Mouse (Mus musculus) testis, adult 2 months (tissue): ENCODE measurements around the gene Mlec. TPM values are rescaled to one million over a fixed set of nuclear protein-coding genes. Genes with fewer than 3 reads are reported as not detected.

ENCODE experiments used
- H3K27ac ChIP-seq: fragments of 200-500 bp; 2 replicates; pipeline ENCODE4 v1.5.1; 2012; ENCODE audit warnings: low read depth, low read length; ENCODE audit not compliant: control insufficient read depth, insufficient read depth
- H3K27me3 ChIP-seq: fragments of 200-500 bp; 2 replicates; pipeline ENCODE4 v1.6.1; 2012; ENCODE audit warnings: mild to moderate bottlenecking, low read length, moderate library complexity; ENCODE audit not compliant: control insufficient read depth, insufficient read depth
- H3K36me3 ChIP-seq: fragments of 200-500 bp; 2 replicates; pipeline ENCODE4 v1.6.1; 2012; ENCODE audit warnings: mild to moderate bottlenecking, low read length; ENCODE audit not compliant: control insufficient read depth, insufficient read depth
- H3K4me1 ChIP-seq: fragments of 200-500 bp; 2 replicates; pipeline ENCODE4 v1.6.1; 2012; ENCODE audit warnings: low read length; ENCODE audit not compliant: control insufficient read depth, insufficient read depth
- H3K4me3 ChIP-seq: fragments of 200-500 bp; 2 replicates; pipeline ENCODE4 v1.5.1; 2012; ENCODE audit warnings: low read depth, mild to moderate bottlenecking, low read length, moderate library complexity, mixed read lengths; ENCODE audit not compliant: control insufficient read depth
- CTCF ChIP-seq: fragments of 200-500 bp; IDR thresholded peaks from 2 replicates; pipeline ENCODE4 v1.5.1; 2012; ENCODE audit warnings: low read depth, mild to moderate bottlenecking, inconsistent platforms, low read length, moderate library complexity; ENCODE audit not compliant: control insufficient read depth, insufficient read depth, insufficient replicate concordance
- POLR2A ChIP-seq: fragments of 200-500 bp; IDR thresholded peaks from 2 replicates; pipeline ENCODE4 v1.6.1; 2012; ENCODE audit warnings: low read depth, mild to moderate bottlenecking, inconsistent platforms, low read length, moderate library complexity; ENCODE audit not compliant: control insufficient read depth
- polyA plus RNA-seq: library from polyadenylated mRNA; depleted of rRNA; stranded (reverse); fragments of >200 nt; gene quantifications from 2 replicates; pipeline ENCODE4 v1.2.3, GENCODE M21; 2012

Gene Mlec
- polyA plus RNA-seq, 1 experiment = 115 TPM

DNA sequence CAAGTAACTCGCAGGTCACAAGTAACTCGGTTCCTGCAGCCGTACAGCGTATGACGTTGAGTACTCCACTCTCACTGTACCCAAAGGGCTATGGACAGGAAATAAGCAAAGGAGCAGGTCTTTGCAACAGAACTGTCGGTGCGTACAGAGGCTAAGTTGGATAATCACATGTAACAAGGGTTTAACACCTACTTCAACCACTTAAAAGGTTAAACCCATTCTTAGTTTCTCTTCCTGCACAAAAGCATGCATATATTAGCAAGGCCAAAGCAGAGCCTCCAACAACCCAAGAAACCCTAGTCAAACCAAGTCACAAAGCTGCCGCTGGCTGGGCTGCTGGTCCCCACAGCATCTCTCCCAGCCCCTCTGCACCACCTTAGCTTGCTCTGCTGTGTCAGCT lies 25.5 kb downstream of the Mlec start:
- TF ChIP-seq POLR2A (no peak), CTCF (no peak)
- no peak overlapping the region for H3K4me3 ChIP-seq
- no peaks in the 10 kb centered on the region for H3K27me3 ChIP-seq
- H3K4me1 ChIP-seq = peaks cover 6% of the 10 kb centered on the region
- H3K27ac ChIP-seq = no peak overlapping the region
- H3K36me3 ChIP-seq = no peaks in the 10 kb centered on the region; the same call in 1 of the 2 replicates

DNA sequence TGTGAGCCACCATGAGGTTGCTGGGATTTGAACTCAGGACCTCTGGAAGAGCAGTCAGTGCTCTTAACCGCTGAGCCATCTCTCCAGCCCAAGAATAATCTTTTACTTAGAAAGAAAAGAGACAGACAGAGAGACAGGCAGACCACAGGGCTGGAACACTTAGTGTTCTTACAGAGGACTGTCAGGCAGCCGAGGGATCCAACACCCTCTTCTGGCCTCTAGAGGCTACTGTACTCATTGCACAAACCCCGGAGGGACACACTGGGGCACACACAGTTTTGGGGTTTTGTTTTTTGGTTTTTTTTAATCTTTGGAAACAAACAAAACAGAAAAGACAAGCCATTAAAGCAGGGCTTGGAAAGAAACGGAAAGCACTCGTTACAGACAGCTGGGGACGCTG lies 28.7 kb downstream of the Mlec start:
- peaks cover 6% of the 10 kb centered on the region for H3K4me1 ChIP-seq
- no peak for TF ChIP-seq CTCF
- peaks cover 2% of the 10 kb centered on the region; the same call in 1 of the 2 replicates for H3K36me3 ChIP-seq
- H3K27ac ChIP-seq = no peak overlapping the region
- no peak overlapping the region for H3K4me3 ChIP-seq
- no peaks in the 10 kb centered on the region for H3K27me3 ChIP-seq

DNA sequence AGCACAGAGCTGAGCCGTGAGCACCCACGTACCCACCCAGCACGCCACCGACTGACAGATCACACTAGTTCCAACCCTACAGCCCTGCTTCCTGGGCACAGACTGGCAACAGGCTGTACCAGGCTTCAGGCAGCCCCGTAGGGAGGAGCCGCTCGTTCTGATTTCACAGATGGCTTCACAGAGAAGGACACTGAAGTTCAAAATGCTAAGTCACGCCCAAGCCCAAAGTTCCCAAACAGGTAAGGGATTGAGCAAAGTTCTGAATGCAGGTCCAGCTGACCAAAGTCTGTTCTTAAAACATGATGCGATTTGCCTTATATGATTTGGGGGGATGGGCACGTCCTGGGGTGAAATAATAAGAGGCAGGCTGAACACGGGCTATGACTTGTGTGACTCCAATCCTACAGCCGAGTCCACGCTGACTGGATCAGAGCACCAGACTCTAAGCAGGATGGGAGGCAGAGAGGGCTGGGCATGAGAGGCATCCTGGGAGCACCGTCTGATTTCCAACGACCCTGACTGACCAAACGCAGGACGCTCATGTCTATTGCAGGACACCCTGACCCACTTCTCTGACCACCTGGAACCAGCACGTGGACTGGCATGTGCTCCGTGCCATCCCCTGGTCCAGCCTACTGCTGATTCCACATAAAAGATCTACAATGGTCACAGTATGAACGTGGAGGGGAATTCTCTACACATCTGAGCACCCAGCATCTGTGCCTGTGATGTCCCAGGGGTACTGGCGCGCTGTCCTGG lies 30.4 kb downstream of the Mlec start:
- H3K4me3 ChIP-seq = no peak overlapping the region
- H3K36me3 ChIP-seq = peaks cover 2% of the 10 kb centered on the region; the same call in 1 of the 2 replicates
- H3K27me3 ChIP-seq = no peaks in the 10 kb centered on the region
- TF ChIP-seq CTCF (no peak), POLR2A (no peak)
- no peaks in the 10 kb centered on the region for H3K4me1 ChIP-seq
- no peak overlapping the region for H3K27ac ChIP-seq

DNA sequence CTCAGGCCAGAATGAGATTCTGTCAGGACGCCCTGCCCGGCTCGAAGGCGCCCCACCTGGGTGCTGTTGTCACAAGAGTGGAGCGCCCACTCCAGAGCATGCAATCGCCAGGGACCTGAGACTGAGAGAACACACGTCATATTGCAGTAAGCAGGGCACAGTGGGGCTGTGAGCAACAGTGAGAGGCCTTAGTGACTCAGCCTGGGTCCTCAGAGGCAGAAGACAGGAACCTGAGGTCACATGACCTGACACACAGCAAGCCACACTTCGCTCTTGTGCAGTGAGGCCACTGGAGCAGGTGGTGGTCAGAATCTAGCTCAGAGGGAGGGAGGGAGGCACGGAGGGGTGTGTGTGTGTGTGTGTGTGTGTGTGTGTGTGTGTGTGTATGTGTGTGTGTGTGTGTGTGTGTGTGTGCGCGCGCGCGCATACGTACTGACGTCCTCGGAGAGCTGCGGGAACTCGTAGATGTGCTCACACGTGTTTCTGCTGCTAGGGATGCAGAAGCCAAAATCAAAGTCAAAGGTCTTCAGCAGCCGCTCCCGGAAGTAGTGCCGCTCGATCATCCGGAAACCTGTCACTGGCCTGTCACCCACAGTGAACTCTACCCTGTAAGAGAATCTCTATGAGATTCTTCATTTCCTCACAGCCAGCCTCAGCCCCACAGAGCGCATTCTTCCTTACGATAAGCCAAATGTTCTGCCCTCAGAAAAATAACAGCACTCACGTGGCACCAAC lies 31.2 kb downstream of the Mlec start:
- H3K4me3 ChIP-seq = no peak overlapping the region
- TF ChIP-seq POLR2A (no peak), CTCF (no peak)
- H3K36me3 ChIP-seq = peaks cover 2% of the 10 kb centered on the region; the same call in 1 of the 2 replicates
- peak overlapping the region; percentile 24; the same call in 1 of the 2 replicates for H3K27ac ChIP-seq
- H3K4me1 ChIP-seq = no peaks in the 10 kb centered on the region
- no peaks in the 10 kb centered on the region for H3K27me3 ChIP-seq

DNA sequence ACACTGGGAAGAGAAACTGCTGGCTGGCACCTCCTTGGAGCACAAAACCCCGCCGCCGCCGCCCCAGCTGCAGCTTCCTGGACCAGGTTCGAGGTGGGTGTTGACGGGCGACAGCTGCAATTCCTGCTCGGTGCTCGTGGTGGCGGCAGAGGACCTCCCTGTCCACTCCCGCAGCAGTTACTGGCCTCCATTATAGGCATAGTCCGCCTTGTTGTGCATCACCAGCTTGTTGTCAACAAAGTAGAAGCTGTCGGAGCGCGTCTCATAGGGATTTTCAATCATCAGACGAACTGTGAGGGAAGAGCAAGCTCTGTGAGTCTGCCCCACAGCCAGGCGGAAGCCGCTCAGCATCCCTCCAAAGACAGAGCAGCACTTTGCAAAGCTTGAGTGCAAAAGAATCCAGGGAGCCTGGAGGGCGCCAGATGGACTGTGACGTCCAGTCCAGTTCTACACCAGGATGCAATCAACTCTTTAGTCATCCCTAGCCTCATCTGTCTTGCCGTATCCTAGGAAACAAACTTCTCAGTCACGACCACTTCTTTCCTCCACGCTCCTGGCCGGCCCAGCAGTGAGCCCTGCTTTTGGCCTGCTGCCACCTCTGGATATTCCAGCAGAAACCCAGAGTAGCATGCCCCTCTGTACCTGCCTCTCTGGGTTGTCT lies 32.6 kb downstream of the Mlec start:
- Histone ChIP-seq H3K4me3 (no peak overlapping the region), H3K36me3 (peaks cover 2% of the 10 kb centered on the region; the same call in 1 of the 2 replicates), H3K4me1 (no peaks in the 10 kb centered on the region), H3K27me3 (no peaks in the 10 kb centered on the region), H3K27ac (no peak overlapping the region)
- TF ChIP-seq POLR2A = peak; percentile 22; the same call in 1 of the 2 replicates
- TF ChIP-seq CTCF = peak; percentile 81; the same call in 1 of the 2 replicates

DNA sequence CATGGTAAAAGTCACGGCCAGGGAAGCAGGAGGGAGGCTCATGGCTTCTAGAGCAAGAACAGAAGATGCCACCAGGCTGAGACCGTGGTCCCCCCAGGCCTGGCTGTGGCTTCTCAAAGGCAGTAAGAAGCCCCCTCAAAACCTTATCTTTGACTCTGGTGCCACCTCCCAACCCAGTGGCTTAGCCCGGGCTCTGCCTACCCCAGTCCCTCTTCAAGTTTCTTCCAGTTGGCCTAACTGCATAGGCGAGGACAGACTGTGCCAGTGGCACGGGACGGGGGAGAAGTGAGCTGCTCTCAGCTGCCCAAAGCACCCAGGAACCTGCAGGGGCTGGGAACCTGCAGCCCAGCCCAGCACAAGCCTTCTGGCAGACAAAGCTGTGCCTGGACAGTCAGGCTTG lies 33.3 kb downstream of the Mlec start:
- Histone ChIP-seq H3K4me1 (no peaks in the 10 kb centered on the region; the same call in 1 of the 2 replicates), H3K27me3 (no peaks in the 10 kb centered on the region), H3K27ac (no peak overlapping the region), H3K36me3 (peaks cover 2% of the 10 kb centered on the region; the same call in 1 of the 2 replicates), H3K4me3 (no peak overlapping the region)
- TF ChIP-seq POLR2A (no peak), CTCF (no peak)

DNA sequence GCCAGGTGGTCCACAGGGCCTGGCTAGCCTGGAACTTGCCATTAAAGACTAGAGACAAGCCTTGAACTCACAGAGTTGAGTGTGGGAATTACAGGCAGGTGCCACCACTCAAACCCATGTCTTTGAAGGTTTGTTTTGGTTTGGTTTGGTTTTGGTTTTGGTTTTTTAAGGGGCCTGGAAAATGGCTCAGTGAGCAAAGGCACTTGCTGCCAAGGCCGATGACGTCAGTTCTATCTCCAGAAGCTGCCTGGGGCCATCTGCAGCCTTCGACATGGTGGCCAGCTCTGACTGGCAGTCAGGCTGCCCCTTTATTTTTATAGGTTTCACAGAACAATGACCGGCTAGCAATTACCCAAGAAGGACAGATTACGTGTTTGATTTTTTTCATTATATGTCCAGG lies 37.0 kb downstream of the Mlec start:
- H3K27me3 ChIP-seq = no peaks in the 10 kb centered on the region
- no peaks in the 10 kb centered on the region for H3K36me3 ChIP-seq
- no peak overlapping the region for H3K4me3 ChIP-seq
- TF ChIP-seq POLR2A (no peak), CTCF (no peak)
- peaks cover 8% of the 10 kb centered on the region for H3K4me1 ChIP-seq
- H3K27ac ChIP-seq = no peak overlapping the region
